Mouse (Mus musculus) heart, embryonic 16.5 days (tissue): ENCODE results near the gene Aim2. TPM values are rescaled to one million over a fixed set of nuclear protein-coding genes. Genes with fewer than 3 reads are reported as not detected.

Source experiments
- ATAC-seq: fragments of 200-750 bp; cut with Nextera tagmentation; replicated peaks from 2 replicates; pipeline ENCODE4 v1.8.0; 2017; ENCODE audit warnings: moderate number of reproducible peaks; ENCODE audit not compliant: insufficient read depth, low FRiP score; ENCODE audit errors: extremely low read depth
- H3K27ac ChIP-seq: fragments of 300-500 bp; sonication (generic); 2 replicates; pipeline ENCODE4 v1.5.1; 2014; ENCODE audit warnings: mild to moderate bottlenecking, low read length, control low read depth, moderate library complexity
- H3K27me3 ChIP-seq: fragments of 300-500 bp; sonication (generic); 2 replicates; pipeline ENCODE4 v1.6.1; 2014; ENCODE audit warnings: low read length, mixed read lengths; ENCODE audit not compliant: control insufficient read depth, insufficient read depth
- H3K36me3 ChIP-seq: fragments of 300-500 bp; sonication (generic); 2 replicates; pipeline ENCODE4 v1.6.1; 2014; ENCODE audit not compliant: control insufficient read depth, insufficient read depth
- H3K4me1 ChIP-seq: fragments of 300-500 bp; sonication (generic); 2 replicates; pipeline ENCODE4 v1.6.1; 2014; ENCODE audit warnings: low read length, mixed read lengths; ENCODE audit not compliant: control insufficient read depth, insufficient read depth
- H3K4me2 ChIP-seq: fragments of 300-500 bp; sonication (generic); 2 replicates; pipeline ENCODE4 v1.6.1; 2014; ENCODE audit warnings: low read depth, mild to moderate bottlenecking, control low read depth, low read length
- H3K4me3 ChIP-seq: fragments of 300-500 bp; sonication (generic); 2 replicates; pipeline ENCODE4 v1.5.1; 2014; ENCODE audit warnings: mild to moderate bottlenecking, control low read depth, low read length
- H3K9ac ChIP-seq: fragments of 300-500 bp; sonication (generic); 2 replicates; pipeline ENCODE4 v1.6.1; 2014; ENCODE audit warnings: low read length, control low read depth
- H3K9me3 ChIP-seq: fragments of 300-500 bp; sonication (generic); replicated peaks from 2 replicates; pipeline ENCODE4 v1.6.1; 2016; ENCODE audit warnings: low read length; ENCODE audit not compliant: control insufficient read depth
- WGBS: fragments of 180-500 bp; shearing (Covaris S2); extraction: QIAGEN DNeasy Blood & Tissue Kit; methylation state at CpG from one replicate; pipeline ENCODE4 v1.1.7; 2014; 5-methylcytosine and 5-hydroxymethylcytosine counted together
- polyA plus RNA-seq: library from polyadenylated mRNA; unstranded; fragments of >200 nt; fragmentation: Nextera tagmentation; extraction: Ambion mirVana; gene quantifications from 2 replicates; pipeline ENCODE4 v1.2.1, GENCODE M21; 2015

Gene Aim2
- polyA plus RNA-seq, 1 experiment from 2014 or later, result 2.3 TPM

GRCm38 (mm10) chr1:173357799-173358198 lies 7.1 kb downstream of the Aim2 start:
- WGBS, result 38% methylated on average over 4 of the region's 4 CpGs
- Histone ChIP-seq H3K9ac (no peak overlapping the region), H3K9me3 (no peaks in the 10 kb centered on the region), H3K27me3 (no peaks in the 10 kb centered on the region), H3K27ac (no peak overlapping the region), H3K4me2 (no peak overlapping the region), H3K36me3 (no peaks in the 10 kb centered on the region), H3K4me1 (no peaks in the 10 kb centered on the region), H3K4me3 (no peak overlapping the region)
- no peak for ATAC-seq

- H3K4me2 ChIP-seq, result no peak overlapping the region
- H3K27me3 ChIP-seq, result no peaks in the 10 kb centered on the region
- no peaks in the 10 kb centered on the region for H3K36me3 ChIP-seq
- no peaks in the 10 kb centered on the region for H3K4me1 ChIP-seq
- no peak overlapping the region for H3K4me3 ChIP-seq
- H3K9me3 ChIP-seq, result no peaks in the 10 kb centered on the region
- no peak for ATAC-seq
- H3K9ac ChIP-seq, result no peak overlapping the region
- no peak overlapping the region for H3K27ac ChIP-seq
- 64% methylated on average over 4 of the region's 4 CpGs for WGBS
Observed at GRCm38 (mm10) chr1:173359590-173360290, 9.1 kb downstream of the Aim2 start.

GRCm38 (mm10) chr1:173361651-173362050 lies 11.0 kb downstream of the Aim2 start:
- Histone ChIP-seq H3K4me2 (no peak overlapping the region), H3K9me3 (no peaks in the 10 kb centered on the region), H3K27me3 (peaks cover 13% of the 10 kb centered on the region), H3K4me1 (peaks cover 2% of the 10 kb centered on the region; the same call in 1 of the 2 replicates), H3K36me3 (no peaks in the 10 kb centered on the region), H3K4me3 (no peak overlapping the region), H3K9ac (no peak overlapping the region), H3K27ac (no peak overlapping the region)
- peak; percentile 49; the same call in 1 of the 2 replicates for ATAC-seq
- 21% methylated on average over 6 of the region's 6 CpGs for WGBS

GRCm38 (mm10) chr1:173363436-173363835 lies 12.8 kb downstream of the Aim2 start:
- H3K27me3 ChIP-seq, result peaks cover 29% of the 10 kb centered on the region
- no peak overlapping the region for H3K4me2 ChIP-seq
- peaks cover 6% of the 10 kb centered on the region; the same call in 1 of the 2 replicates for H3K4me1 ChIP-seq
- no peak overlapping the region for H3K9ac ChIP-seq
- no peak overlapping the region for H3K27ac ChIP-seq
- H3K36me3 ChIP-seq, result no peaks in the 10 kb centered on the region
- WGBS, result 82% methylated on average over 2 of the region's 2 CpGs
- ATAC-seq, result no peak
- no peaks in the 10 kb centered on the region for H3K9me3 ChIP-seq
- no peak overlapping the region for H3K4me3 ChIP-seq

- no peak for ATAC-seq
- Histone ChIP-seq H3K36me3 (no peaks in the 10 kb centered on the region), H3K9me3 (no peaks in the 10 kb centered on the region), H3K9ac (no peak overlapping the region), H3K4me1 (peaks cover 6% of the 10 kb centered on the region; the same call in 1 of the 2 replicates), H3K27ac (no peak overlapping the region), H3K27me3 (peaks cover 34% of the 10 kb centered on the region), H3K4me2 (no peak overlapping the region), H3K4me3 (no peak overlapping the region)
- WGBS, result 62% methylated on average over 4 of the region's 4 CpGs
Observed at GRCm38 (mm10) chr1:173364125-173364800, 13.6 kb downstream of the Aim2 start.

- Histone ChIP-seq H3K9me3 (no peaks in the 10 kb centered on the region), H3K36me3 (no peaks in the 10 kb centered on the region), H3K4me2 (no peak overlapping the region), H3K4me1 (peaks cover 6% of the 10 kb centered on the region; the same call in 1 of the 2 replicates), H3K27ac (no peak overlapping the region), H3K9ac (no peak overlapping the region), H3K4me3 (no peak overlapping the region), H3K27me3 (peaks cover 47% of the 10 kb centered on the region)
- WGBS, result 1% methylated on average over 13 of the region's 13 CpGs
- ATAC-seq, result peak; percentile 18; the same call in 1 of the 2 replicates
Observed at GRCm38 (mm10) chr1:173365970-173366409, 15.3 kb downstream of the Aim2 start.

- WGBS, result under 1% methylated on average over 31 of the region's 31 CpGs
- peak overlapping the region; percentile 18; the same call in 1 of the 2 replicates for H3K9ac ChIP-seq
- H3K27ac ChIP-seq, result no peak overlapping the region
- H3K36me3 ChIP-seq, result no peaks in the 10 kb centered on the region
- H3K4me2 ChIP-seq, result peak overlapping the region; percentile 73
- peaks cover 6% of the 10 kb centered on the region; the same call in 1 of the 2 replicates for H3K4me1 ChIP-seq
- H3K27me3 ChIP-seq, result peaks cover 47% of the 10 kb centered on the region
- H3K9me3 ChIP-seq, result no peaks in the 10 kb centered on the region
- no peak for ATAC-seq
- H3K4me3 ChIP-seq, result peak overlapping the region; percentile 52
Observed at GRCm38 (mm10) chr1:173366701-173367355, 16.1 kb downstream of the Aim2 start.

- Histone ChIP-seq H3K36me3 (no peaks in the 10 kb centered on the region), H3K9ac (peak within 1 kb of the TSS; percentile 18; the same call in 1 of the 2 replicates), H3K27me3 (peaks cover 47% of the 10 kb centered on the region), H3K4me2 (peak within 1 kb of the TSS; percentile 73), H3K9me3 (no peaks in the 10 kb centered on the region), H3K4me1 (peaks cover 6% of the 10 kb centered on the region; the same call in 1 of the 2 replicates), H3K4me3 (peak within 1 kb of the TSS; percentile 52), H3K27ac (no peak within 1 kb of the TSS)
- under 1% methylated on average over 41 of the region's 46 CpGs for WGBS
- ATAC-seq, result peak; percentile 18; the same call in 1 of the 2 replicates
Observed at GRCm38 (mm10) chr1:173367356-173368046, 16.8 kb downstream of the Aim2 start, which contains the start of gene Cadm3. Gene Cadm3 (minus strand): TSS chr1:173367695.
